Mouse (Mus musculus) kidney, postnatal 0 days (tissue): ENCODE measurements at regions not wholly inside any gene's neighbourhood (a gene's known extent, or its start where the extent isn't known, plus 50 kb on each side); places are given as distances from the start of the nearest gene placed in this dataset.
A peak's percentile ranks its signal among the peaks of the same experiment; 100 is the strongest.
"Not testable (repeated sequence)": the region's sequence is repeated elsewhere in the genome, so short reads cannot be mapped to it uniquely, and the experiment has no call there.

Source experiments
- ATAC-seq: fragments of 200-750 bp; cut with Nextera tagmentation; replicated peaks from 2 replicates; pipeline ENCODE4 v1.8.0; 2017; ENCODE audit warnings: low read depth, moderate number of reproducible peaks, moderate TSS enrichment, moderate library complexity; ENCODE audit not compliant: low FRiP score
- DNase-seq: peaks from one replicate; pipeline ENCODE4 v3.0.0-alpha.2; 2016; ENCODE audit warnings: low spot score
- H3K27ac ChIP-seq: fragments of 300-500 bp; sonication (generic); 2 replicates; pipeline ENCODE4 v1.5.1; 2014; ENCODE audit warnings: mild to moderate bottlenecking
- H3K27me3 ChIP-seq: fragments of 300-500 bp; sonication (generic); 2 replicates; pipeline ENCODE4 v1.6.1; 2014; ENCODE audit warnings: low read length, mixed read lengths; ENCODE audit not compliant: insufficient read depth
- H3K36me3 ChIP-seq: fragments of 300-500 bp; sonication (generic); 2 replicates; pipeline ENCODE4 v1.6.1; 2014; ENCODE audit warnings: low read length, mixed read lengths; ENCODE audit not compliant: insufficient read depth
- H3K4me1 ChIP-seq: fragments of 300-500 bp; sonication (generic); replicated peaks from 2 replicates; pipeline ENCODE4 v1.6.1; 2014; ENCODE audit warnings: antibody characterized with exemption, low read length, mixed read lengths; ENCODE audit not compliant: insufficient read depth
- H3K4me2 ChIP-seq: fragments of 300-500 bp; sonication (generic); 2 replicates; pipeline ENCODE4 v1.6.1; 2014; ENCODE audit warnings: mild to moderate bottlenecking, low read length, moderate library complexity, mixed read lengths
- H3K4me3 ChIP-seq: fragments of 300-500 bp; sonication (generic); replicated peaks from 2 replicates; pipeline ENCODE4 v1.5.1; 2014; ENCODE audit warnings: low read depth, low read length
- H3K9ac ChIP-seq: fragments of 300-500 bp; sonication (generic); 2 replicates; pipeline ENCODE4 v1.6.1; 2014; ENCODE audit warnings: low read depth, low read length
- H3K9me3 ChIP-seq: fragments of 300-500 bp; sonication (generic); replicated peaks from 2 replicates; pipeline ENCODE4 v1.6.1; 2016; ENCODE audit warnings: low read length, inconsistent platforms, mixed read lengths
- CTCF ChIP-seq: IDR thresholded peaks from 2 replicates; pipeline ENCODE4 v1.5.1; 2016; ENCODE audit warnings: antibody characterized with exemption, low read depth, mild to moderate bottlenecking, moderate library complexity
- WGBS: fragments of 180-500 bp; shearing (Covaris S2); extraction: QIAGEN DNeasy Blood & Tissue Kit; methylation state at CpG from one replicate; pipeline ENCODE4 v1.1.7; 2014; 5-methylcytosine and 5-hydroxymethylcytosine counted together

DNA sequence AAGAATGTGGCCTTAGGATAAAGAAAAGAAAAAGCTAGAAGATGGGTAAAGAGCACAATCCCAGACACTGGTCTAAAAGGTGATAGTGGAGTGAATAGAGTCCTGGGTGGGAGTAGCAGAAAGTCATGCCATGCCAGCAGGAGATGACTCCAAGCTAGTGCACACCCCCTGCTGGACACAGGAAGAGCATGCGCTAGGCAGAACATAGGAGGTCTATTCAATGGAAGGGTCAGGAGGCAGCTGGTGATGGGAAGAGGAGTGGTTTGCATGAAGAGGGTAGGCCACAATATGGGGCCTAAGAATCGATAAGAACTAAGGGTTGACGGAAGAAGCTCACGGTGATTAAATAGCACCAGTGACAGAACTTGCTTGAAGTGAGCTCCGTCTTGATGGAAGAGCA lies 119.3 kb upstream of the Zfp746 start:
- no peak overlapping the region for H3K27ac ChIP-seq
- WGBS: 94% methylated on average over 5 of the region's 5 CpGs

DNA sequence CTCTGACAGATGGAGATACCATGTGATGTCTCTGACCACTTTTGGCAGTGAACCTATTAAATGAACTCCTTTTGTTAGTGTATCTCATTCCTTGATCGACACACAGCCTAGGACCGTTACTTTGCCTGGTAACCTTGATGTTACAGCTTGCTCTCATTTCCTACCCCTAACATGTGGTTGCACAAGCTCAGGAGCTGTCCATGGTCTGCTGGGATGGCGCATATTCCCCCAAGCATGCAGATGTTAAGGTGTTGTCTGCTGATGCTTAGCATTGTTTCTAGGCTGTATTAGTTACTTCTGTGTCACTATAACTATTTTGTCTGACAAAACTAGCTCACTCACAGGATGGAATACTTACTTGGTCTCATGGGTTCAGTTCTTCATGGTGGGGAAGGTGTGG lies 113.6 kb upstream of the Zfp746 start:
- H3K36me3 ChIP-seq: no peaks in the 10 kb centered on the region
- WGBS: 38% methylated on average over 3 of the region's 3 CpGs
- TF ChIP-seq CTCF: no peak
- no peak overlapping the region for H3K9ac ChIP-seq
- ATAC-seq (no peak), DNase-seq (peak; percentile 50)
- H3K4me1 ChIP-seq: no peaks in the 10 kb centered on the region
- H3K27me3 ChIP-seq: no peaks in the 10 kb centered on the region
- no peak overlapping the region for H3K27ac ChIP-seq
- no peak overlapping the region for H3K4me2 ChIP-seq
- no peaks in the 10 kb centered on the region for H3K9me3 ChIP-seq
- H3K4me3 ChIP-seq: no peak overlapping the region

More for the DNA sequence above, 119.3 kb upstream of the Zfp746 start:
- ATAC-seq (no peak), DNase-seq (no peak)
- H3K4me2 ChIP-seq: no peak overlapping the region
- no peaks in the 10 kb centered on the region for H3K36me3 ChIP-seq
- H3K4me3 ChIP-seq: no peak overlapping the region
- no peaks in the 10 kb centered on the region for H3K27me3 ChIP-seq
- peak; percentile 10; the same call in 1 of the 2 replicates for TF ChIP-seq CTCF
- H3K9me3 ChIP-seq: no peaks in the 10 kb centered on the region
- H3K9ac ChIP-seq: no peak overlapping the region
- no peaks in the 10 kb centered on the region for H3K4me1 ChIP-seq

DNA sequence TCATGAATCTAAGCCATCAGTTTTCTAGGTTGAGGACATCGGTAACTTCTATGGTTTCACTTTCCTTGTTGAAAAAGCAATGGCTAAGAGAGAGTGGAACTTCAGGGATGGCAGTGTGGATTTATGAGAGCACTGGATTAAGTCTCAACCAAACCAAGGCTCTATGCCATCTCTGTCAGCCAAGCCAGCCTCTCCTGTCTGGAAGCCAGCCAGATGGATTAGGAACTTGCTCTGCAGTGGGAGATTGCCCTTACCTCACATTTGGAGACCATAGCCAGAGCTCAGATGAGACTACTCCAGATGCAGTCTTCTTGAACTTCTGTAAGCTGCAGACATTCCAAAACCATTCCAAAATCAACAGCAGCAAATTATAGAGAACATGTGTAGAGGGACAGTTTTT lies 112.4 kb upstream of the Zfp746 start:
- no peak for DNase-seq
- Histone ChIP-seq H3K4me2 (no peak overlapping the region), H3K9me3 (no peaks in the 10 kb centered on the region), H3K36me3 (no peaks in the 10 kb centered on the region), H3K9ac (no peak overlapping the region), H3K4me1 (no peaks in the 10 kb centered on the region), H3K4me3 (no peak overlapping the region), H3K27me3 (no peaks in the 10 kb centered on the region), H3K27ac (no peak overlapping the region)
- no peak for TF ChIP-seq CTCF
- ATAC-seq: no peak
- 34% methylated on average over 1 of the region's 1 CpGs for WGBS

DNA sequence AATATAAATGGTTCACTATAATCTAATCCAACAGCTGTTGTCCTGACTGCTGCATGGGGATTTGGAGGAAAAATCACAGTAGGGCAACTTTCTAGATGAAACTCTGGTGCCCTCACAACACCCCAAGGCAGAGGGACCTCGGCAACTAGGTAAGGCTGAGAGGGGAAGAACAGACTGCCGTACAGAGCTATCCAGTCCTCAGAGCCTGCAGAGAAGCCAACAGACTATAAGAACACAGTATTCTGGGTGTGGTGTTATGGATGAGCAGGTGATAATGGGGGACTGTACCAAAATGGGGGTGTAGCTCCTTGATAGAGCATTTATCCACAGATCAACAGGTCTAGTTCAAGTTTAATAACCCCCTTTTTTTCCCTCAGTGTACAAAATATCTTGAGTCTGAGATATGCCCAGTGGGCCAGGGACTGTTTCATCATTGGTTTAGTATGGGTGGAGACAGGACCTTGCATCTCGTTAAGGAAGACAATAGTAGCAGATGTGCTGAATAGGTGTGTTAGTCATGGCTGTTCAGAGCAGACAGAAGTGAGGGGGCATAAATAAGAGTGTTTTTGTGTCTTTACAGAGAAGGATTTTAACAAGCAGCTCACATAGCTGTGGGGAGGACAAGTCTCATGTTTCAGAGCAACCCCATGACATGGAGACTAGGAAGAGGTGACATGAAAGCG lies 111.4 kb upstream of the Zfp746 start:
- no peak for TF ChIP-seq CTCF
- H3K36me3 ChIP-seq: no peaks in the 10 kb centered on the region
- H3K9ac ChIP-seq: no peak overlapping the region
- no peak overlapping the region for H3K4me2 ChIP-seq
- DNase-seq (no peak), ATAC-seq (no peak)
- no peak overlapping the region for H3K27ac ChIP-seq
- no peaks in the 10 kb centered on the region for H3K9me3 ChIP-seq
- 61% methylated on average over 4 of the region's 4 CpGs for WGBS
- no peak overlapping the region for H3K4me3 ChIP-seq
- no peaks in the 10 kb centered on the region for H3K4me1 ChIP-seq
- no peaks in the 10 kb centered on the region for H3K27me3 ChIP-seq

DNA sequence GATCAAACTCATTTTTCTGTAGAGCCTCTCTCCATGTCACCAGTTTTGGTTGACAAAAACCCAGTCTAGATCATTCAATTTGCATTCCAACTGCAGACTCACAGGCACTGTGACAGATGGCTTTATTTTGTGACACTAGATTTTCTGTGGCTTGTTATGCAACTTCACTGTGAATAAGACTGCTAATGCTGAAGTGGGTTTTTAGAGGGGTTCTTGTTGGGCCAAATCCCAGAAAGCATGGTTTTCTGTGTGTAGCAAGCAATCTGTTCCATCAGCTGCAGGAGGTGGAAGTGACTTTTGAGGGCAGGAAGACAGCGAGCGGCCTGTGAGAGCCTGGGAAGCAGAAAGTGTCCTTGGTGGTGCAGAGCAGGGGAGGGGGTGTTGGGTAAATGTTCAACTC lies 102.0 kb upstream of the Zfp746 start:
- WGBS: 89% methylated on average over 2 of the region's 2 CpGs
- H3K27me3 ChIP-seq, H3K4me1 ChIP-seq, DNase-seq, ATAC-seq, H3K27ac ChIP-seq, H3K4me3 ChIP-seq, H3K9me3 ChIP-seq, H3K9ac ChIP-seq, H3K4me2 ChIP-seq, H3K36me3 ChIP-seq: not testable (repeated sequence)

DNA sequence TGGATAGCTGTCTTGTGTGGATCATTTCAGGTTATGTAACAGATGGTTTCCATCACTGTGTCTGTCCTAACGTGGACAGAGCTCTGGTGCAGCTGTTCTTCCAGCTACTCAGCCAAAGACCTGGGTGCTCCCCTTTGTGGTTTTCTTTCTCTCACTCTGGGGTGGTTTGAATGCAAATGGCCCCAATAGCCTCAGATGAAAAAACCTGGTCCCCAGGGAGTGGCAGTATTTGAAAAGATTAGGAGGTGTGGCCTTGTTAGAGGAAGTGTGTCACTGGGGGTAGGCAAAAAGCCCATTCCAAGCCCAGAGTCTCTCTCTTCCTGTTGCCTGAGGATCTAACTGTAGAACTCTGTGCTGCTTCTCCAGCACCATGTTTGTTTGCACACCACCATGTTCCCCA lies 98.9 kb upstream of the Zfp746 start:
- Histone ChIP-seq H3K4me3 (no peak overlapping the region), H3K27me3 (no peaks in the 10 kb centered on the region), H3K4me1 (no peaks in the 10 kb centered on the region), H3K4me2 (no peak overlapping the region), H3K9me3 (no peaks in the 10 kb centered on the region), H3K27ac (no peak overlapping the region), H3K9ac (no peak overlapping the region), H3K36me3 (no peaks in the 10 kb centered on the region)
- no peak for TF ChIP-seq CTCF
- DNase-seq (no peak), ATAC-seq (no peak)
- 28% methylated on average over 1 of the region's 1 CpGs for WGBS
